Mouse (Mus musculus) E14TG2a.4 (cell line): Measurements from ENCODE around the gene Shkbp1.

Source experiments
- CTCF ChIP-seq: conservative IDR thresholded peaks from 2 replicates; pipeline ENCODE4 v1.5.1; 2014; ENCODE audit warnings: low read length
- POU5F1 ChIP-seq: IDR thresholded peaks from 2 replicates; pipeline ENCODE4 v1.6.1; 2014; ENCODE audit warnings: low read length, borderline replicate concordance

DNA sequence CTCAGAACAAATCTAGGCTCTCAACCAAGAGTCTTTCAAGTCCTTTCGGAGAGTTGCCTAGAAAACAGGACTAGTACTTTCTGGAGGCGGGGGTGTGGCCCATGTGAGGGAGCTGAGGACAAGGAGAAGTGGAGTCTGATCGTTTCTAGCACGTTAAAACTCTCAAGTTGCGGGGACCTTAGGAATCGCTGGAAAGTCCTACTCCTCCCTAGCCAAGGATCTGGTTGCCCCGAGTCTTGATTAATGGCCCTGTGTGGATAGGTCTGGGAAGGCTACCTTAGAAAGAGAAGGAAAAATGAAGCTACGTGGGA is 24.3 kb downstream of the Shkbp1 start:
- TF ChIP-seq CTCF (no peak), POU5F1 (no peak)
